Mouse (Mus musculus): ENCODE data around the gene C130026I21Rik.
"Not testable (repeated sequence)": the region's sequence is repeated elsewhere in the genome, so short reads cannot be mapped to it uniquely, and the experiment has no call there.

GRCm38 (mm10) chr1:84994461-84994860 lies 275.9 kb downstream of the C130026I21Rik start:
- not testable (repeated sequence) for TF ChIP-seq ZC3H11A (IDR thresholded peaks at IDR 0.05; ENCODE audit: borderline replicate concordance, low read depth, low read length); HCFC1 (IDR thresholded peaks at IDR 0.05; ENCODE audit: borderline replicate concordance, insufficient read depth, low read length)

Measured in ES-E14 (cell line).